Mouse (Mus musculus) forebrain, embryonic 11.5 days (tissue): ENCODE results near the gene Eif2d. TPM values are rescaled to one million over a fixed set of nuclear protein-coding genes. Genes with fewer than 3 reads are reported as not detected.

Experiments
- ATAC-seq: fragments of 200-750 bp; cut with Nextera tagmentation; replicated peaks from 2 replicates; pipeline ENCODE4 v1.8.0; 2017; ENCODE audit warnings: moderate TSS enrichment; ENCODE audit not compliant: low FRiP score
- DNase-seq: peaks from one replicate; pipeline ENCODE4 v3.0.0-alpha.2; 2017; ENCODE audit warnings: low spot score
- H3K27ac ChIP-seq: fragments of 300-500 bp; sonication (generic); 2 replicates; pipeline ENCODE4 v1.5.1; 2014; ENCODE audit warnings: low read depth, low read length
- H3K27me3 ChIP-seq: fragments of 300-500 bp; sonication (generic); 2 replicates; pipeline ENCODE4 v1.6.1; 2014; ENCODE audit warnings: mild to moderate bottlenecking, low read length, mixed read lengths; ENCODE audit not compliant: control insufficient read depth, insufficient read depth
- H3K36me3 ChIP-seq: fragments of 300-500 bp; sonication (generic); 2 replicates; pipeline ENCODE4 v1.6.1; 2014; ENCODE audit warnings: mild to moderate bottlenecking, low read length, moderate library complexity, mixed read lengths; ENCODE audit not compliant: control insufficient read depth, insufficient read depth
- H3K4me1 ChIP-seq: fragments of 300-500 bp; sonication (generic); replicated peaks from 2 replicates; pipeline ENCODE4 v1.6.1; 2014; ENCODE audit warnings: low read length, mixed read lengths; ENCODE audit not compliant: control insufficient read depth, insufficient read depth
- H3K4me2 ChIP-seq: fragments of 300-500 bp; sonication (generic); 2 replicates; pipeline ENCODE4 v1.6.1; 2014; ENCODE audit warnings: low read depth, mild to moderate bottlenecking, low read length, moderate library complexity, mixed read lengths; ENCODE audit not compliant: severe bottlenecking
- H3K4me3 ChIP-seq: fragments of 300-500 bp; sonication (generic); 2 replicates; pipeline ENCODE4 v1.5.1; 2014; ENCODE audit warnings: low read depth, low read length
- H3K9ac ChIP-seq: fragments of 300-500 bp; sonication (generic); 2 replicates; pipeline ENCODE4 v1.6.1; 2014; ENCODE audit warnings: low read length
- H3K9me3 ChIP-seq: fragments of 300-500 bp; sonication (generic); 2 replicates; pipeline ENCODE4 v1.6.1; 2016; ENCODE audit warnings: low read length, mixed read lengths; ENCODE audit not compliant: control insufficient read depth
- WGBS: fragments of 180-500 bp; shearing (Covaris S2); extraction: QIAGEN DNeasy Blood & Tissue Kit; methylation state at CpG from one replicate; pipeline ENCODE4 v1.1.7; 2014; 5-methylcytosine and 5-hydroxymethylcytosine counted together
- polyA plus RNA-seq: library from polyadenylated mRNA; unstranded; fragments of >200 nt; fragmentation: Nextera tagmentation; extraction: Ambion mirVana; gene quantifications from 2 replicates; pipeline ENCODE4 v1.2.1, GENCODE M21; 2014

Eif2d gene
- polyA plus RNA-seq, 1 experiment from 2014 or later: 61.8 TPM

- H3K4me1 ChIP-seq: no peaks in the 10 kb centered on the region
- H3K4me2 ChIP-seq: no peak overlapping the region
- DNase-seq (no peak), ATAC-seq (no peak)
- 95% methylated on average over 13 of the region's 13 CpGs for WGBS
- no peak overlapping the region for H3K27ac ChIP-seq
- H3K9ac ChIP-seq: no peak overlapping the region
- H3K36me3 ChIP-seq: no peaks in the 10 kb centered on the region
- H3K27me3 ChIP-seq: no peaks in the 10 kb centered on the region
- H3K4me3 ChIP-seq: no peak overlapping the region
- H3K9me3 ChIP-seq: no peaks in the 10 kb centered on the region
Measured at GRCm38 (mm10) chr1:131185821-131186506, 33.0 kb downstream of the Eif2d start.

DNA sequence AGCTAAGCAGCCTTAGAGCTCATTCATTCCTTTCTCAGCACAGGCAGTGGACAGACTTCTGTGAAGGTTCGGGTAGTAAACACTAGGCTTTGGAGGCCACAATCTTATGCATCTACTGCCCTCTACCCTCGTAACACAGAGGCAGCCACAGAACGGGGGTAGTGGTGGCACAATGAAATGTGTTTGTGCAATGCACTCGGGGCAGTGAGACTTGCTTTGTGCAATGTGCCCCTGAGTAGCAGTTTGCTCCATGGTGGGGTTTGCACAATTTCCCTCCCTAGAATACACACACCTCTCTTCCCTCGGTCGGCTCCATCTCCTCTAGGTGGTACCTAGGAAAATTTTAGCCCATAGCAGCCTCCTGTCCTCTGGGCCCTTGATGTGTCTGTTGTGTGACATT lies 34.0 kb downstream of the Eif2d start:
- ATAC-seq (no peak), DNase-seq (no peak)
- Histone ChIP-seq H3K9ac (no peak overlapping the region), H3K4me3 (no peak overlapping the region), H3K36me3 (no peaks in the 10 kb centered on the region), H3K4me2 (no peak overlapping the region), H3K27ac (no peak overlapping the region), H3K9me3 (no peaks in the 10 kb centered on the region), H3K27me3 (no peaks in the 10 kb centered on the region), H3K4me1 (no peaks in the 10 kb centered on the region)
- 80% methylated on average over 6 of the region's 6 CpGs for WGBS

DNA sequence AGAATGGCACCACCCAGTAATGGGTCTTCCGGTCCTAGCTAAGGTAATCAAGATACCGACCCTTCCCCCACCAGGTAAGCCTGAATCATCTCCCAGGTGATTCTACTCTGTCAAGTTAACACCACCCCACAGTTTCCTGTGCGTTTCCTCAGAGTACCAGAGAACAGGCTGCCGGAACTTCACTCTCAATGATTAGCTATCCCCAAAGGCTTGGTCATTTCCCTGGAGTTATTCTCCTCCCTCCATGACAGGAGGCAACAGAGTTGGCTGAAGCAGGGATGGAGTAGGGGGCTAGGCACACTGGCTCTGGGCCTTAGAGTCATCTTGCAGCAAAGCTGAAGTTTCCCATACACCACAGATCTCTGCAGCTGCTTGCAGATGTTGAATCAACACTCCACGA lies 34.9 kb downstream of the Eif2d start:
- 95% methylated on average over 5 of the region's 5 CpGs for WGBS

GRCm38 (mm10) chr1:131188655-131189054 lies 35.7 kb downstream of the Eif2d start:
- H3K9ac ChIP-seq: no peak overlapping the region
- H3K9me3 ChIP-seq: no peaks in the 10 kb centered on the region
- no peaks in the 10 kb centered on the region for H3K4me1 ChIP-seq
- 95% methylated on average over 5 of the region's 5 CpGs for WGBS
- H3K36me3 ChIP-seq: no peaks in the 10 kb centered on the region
- DNase-seq (no peak), ATAC-seq (no peak)
- no peaks in the 10 kb centered on the region for H3K27me3 ChIP-seq
- H3K27ac ChIP-seq: no peak overlapping the region
- H3K4me3 ChIP-seq: no peak overlapping the region
- H3K4me2 ChIP-seq: no peak overlapping the region

More for the DNA sequence above, 34.9 kb downstream of the Eif2d start:
- no peaks in the 10 kb centered on the region for H3K9me3 ChIP-seq
- H3K4me2 ChIP-seq: no peak overlapping the region
- no peaks in the 10 kb centered on the region for H3K36me3 ChIP-seq
- H3K9ac ChIP-seq: no peak overlapping the region
- H3K27ac ChIP-seq: no peak overlapping the region
- DNase-seq (no peak), ATAC-seq (no peak)
- no peaks in the 10 kb centered on the region for H3K4me1 ChIP-seq
- H3K4me3 ChIP-seq: no peak overlapping the region
- no peaks in the 10 kb centered on the region for H3K27me3 ChIP-seq

- Histone ChIP-seq H3K27ac (no peak overlapping the region), H3K4me2 (no peak overlapping the region), H3K36me3 (no peaks in the 10 kb centered on the region), H3K9ac (no peak overlapping the region), H3K27me3 (no peaks in the 10 kb centered on the region), H3K9me3 (no peaks in the 10 kb centered on the region), H3K4me3 (no peak overlapping the region), H3K4me1 (no peaks in the 10 kb centered on the region)
- DNase-seq (no peak), ATAC-seq (no peak)
- WGBS: 55% methylated on average over 3 of the region's 3 CpGs
Measured at GRCm38 (mm10) chr1:131193746-131194145, 40.8 kb downstream of the Eif2d start.

- 88% methylated on average over 7 of the region's 7 CpGs for WGBS
Measured at GRCm38 (mm10) chr1:131195653-131196052, 42.7 kb downstream of the Eif2d start.

GRCm38 (mm10) chr1:131196107-131196506 lies 43.1 kb downstream of the Eif2d start:
- 59% methylated on average over 2 of the region's 2 CpGs for WGBS
- no peak for DNase-seq
- H3K4me1 ChIP-seq: no peaks in the 10 kb centered on the region
- no peak overlapping the region for H3K4me2 ChIP-seq
- no peaks in the 10 kb centered on the region for H3K9me3 ChIP-seq
- no peaks in the 10 kb centered on the region for H3K36me3 ChIP-seq
- H3K27ac ChIP-seq: no peak overlapping the region
- no peak overlapping the region for H3K9ac ChIP-seq
- no peak for ATAC-seq
- no peaks in the 10 kb centered on the region for H3K27me3 ChIP-seq
- H3K4me3 ChIP-seq: no peak overlapping the region

More at GRCm38 (mm10) chr1:131195653-131196052, 42.7 kb downstream of the Eif2d start:
- no peak for DNase-seq
- no peaks in the 10 kb centered on the region for H3K36me3 ChIP-seq
- no peaks in the 10 kb centered on the region for H3K9me3 ChIP-seq
- H3K9ac ChIP-seq: no peak overlapping the region
- H3K27me3 ChIP-seq: no peaks in the 10 kb centered on the region
- H3K4me1 ChIP-seq: no peaks in the 10 kb centered on the region
- no peak overlapping the region for H3K4me3 ChIP-seq
- no peak for ATAC-seq
- H3K4me2 ChIP-seq: no peak overlapping the region
- H3K27ac ChIP-seq: no peak overlapping the region

GRCm38 (mm10) chr1:131198417-131198960 lies 45.5 kb downstream of the Eif2d start:
- no peak for ATAC-seq
- H3K27ac ChIP-seq: no peak overlapping the region
- 75% methylated on average over 9 of the region's 9 CpGs for WGBS

More at GRCm38 (mm10) chr1:131198417-131198960, 45.5 kb downstream of the Eif2d start:
- H3K27me3 ChIP-seq: no peaks in the 10 kb centered on the region
- H3K4me2 ChIP-seq: no peak overlapping the region
- DNase-seq: no peak
- no peak overlapping the region for H3K9ac ChIP-seq
- H3K4me3 ChIP-seq: no peak overlapping the region
- H3K36me3 ChIP-seq: no peaks in the 10 kb centered on the region
- no peaks in the 10 kb centered on the region for H3K4me1 ChIP-seq
- H3K9me3 ChIP-seq: no peaks in the 10 kb centered on the region
